Mouse (Mus musculus) kidney, embryonic 16.5 days (tissue): ENCODE data around the gene Trim71. TPM values are rescaled to one million over a fixed set of nuclear protein-coding genes. Genes with fewer than 3 reads are reported as not detected.
A peak's percentile ranks its signal among the peaks of the same experiment; 100 is the strongest.

ENCODE experiments used
- ATAC-seq: fragments of 200-750 bp; cut with Nextera tagmentation; 2 replicates; pipeline ENCODE4 v1.8.0; 2017; ENCODE audit warnings: moderate TSS enrichment; ENCODE audit not compliant: low FRiP score, low TSS enrichment
- H3K27ac ChIP-seq: fragments of 300-500 bp; sonication (generic); 2 replicates; pipeline ENCODE4 v1.5.1; 2014; ENCODE audit warnings: low read length
- H3K27me3 ChIP-seq: fragments of 300-500 bp; sonication (generic); 2 replicates; pipeline ENCODE4 v1.6.1; 2014; ENCODE audit warnings: low read length, control low read depth, mixed read lengths; ENCODE audit not compliant: insufficient read depth
- H3K36me3 ChIP-seq: fragments of 300-500 bp; sonication (generic); 2 replicates; pipeline ENCODE4 v1.6.1; 2014; ENCODE audit warnings: low read length, control low read depth, mixed read lengths; ENCODE audit not compliant: insufficient read depth
- H3K4me1 ChIP-seq: fragments of 300-500 bp; sonication (generic); 2 replicates; pipeline ENCODE4 v1.6.1; 2014; ENCODE audit warnings: low read length, control low read depth, mixed read lengths; ENCODE audit not compliant: insufficient read depth
- H3K4me2 ChIP-seq: fragments of 300-500 bp; sonication (generic); replicated peaks from 2 replicates; pipeline ENCODE4 v1.6.1; 2014; ENCODE audit warnings: low read depth, low read length
- H3K4me3 ChIP-seq: fragments of 300-500 bp; sonication (generic); 2 replicates; pipeline ENCODE4 v1.5.1; 2014; ENCODE audit warnings: mild to moderate bottlenecking, low read length
- H3K9ac ChIP-seq: fragments of 300-500 bp; sonication (generic); replicated peaks from 2 replicates; pipeline ENCODE4 v1.6.1; 2014; ENCODE audit warnings: low read length
- H3K9me3 ChIP-seq: fragments of 300-500 bp; sonication (generic); 2 replicates; pipeline ENCODE4 v1.6.1; 2016; ENCODE audit warnings: low read length, control low read depth
- WGBS: fragments of 180-500 bp; shearing (Covaris S2); extraction: QIAGEN DNeasy Blood & Tissue Kit; methylation state at CpG from one replicate; pipeline ENCODE4 v1.1.7; 2014; 5-methylcytosine and 5-hydroxymethylcytosine counted together
- polyA plus RNA-seq: library from polyadenylated mRNA; unstranded; fragments of >200 nt; fragmentation: Nextera tagmentation; extraction: Ambion mirVana; gene quantifications from 2 replicates; pipeline ENCODE4 v1.2.1, GENCODE M21; 2015

Gene Trim71
- polyA plus RNA-seq: 0.69 and 0.89 TPM in 2 replicates

DNA sequence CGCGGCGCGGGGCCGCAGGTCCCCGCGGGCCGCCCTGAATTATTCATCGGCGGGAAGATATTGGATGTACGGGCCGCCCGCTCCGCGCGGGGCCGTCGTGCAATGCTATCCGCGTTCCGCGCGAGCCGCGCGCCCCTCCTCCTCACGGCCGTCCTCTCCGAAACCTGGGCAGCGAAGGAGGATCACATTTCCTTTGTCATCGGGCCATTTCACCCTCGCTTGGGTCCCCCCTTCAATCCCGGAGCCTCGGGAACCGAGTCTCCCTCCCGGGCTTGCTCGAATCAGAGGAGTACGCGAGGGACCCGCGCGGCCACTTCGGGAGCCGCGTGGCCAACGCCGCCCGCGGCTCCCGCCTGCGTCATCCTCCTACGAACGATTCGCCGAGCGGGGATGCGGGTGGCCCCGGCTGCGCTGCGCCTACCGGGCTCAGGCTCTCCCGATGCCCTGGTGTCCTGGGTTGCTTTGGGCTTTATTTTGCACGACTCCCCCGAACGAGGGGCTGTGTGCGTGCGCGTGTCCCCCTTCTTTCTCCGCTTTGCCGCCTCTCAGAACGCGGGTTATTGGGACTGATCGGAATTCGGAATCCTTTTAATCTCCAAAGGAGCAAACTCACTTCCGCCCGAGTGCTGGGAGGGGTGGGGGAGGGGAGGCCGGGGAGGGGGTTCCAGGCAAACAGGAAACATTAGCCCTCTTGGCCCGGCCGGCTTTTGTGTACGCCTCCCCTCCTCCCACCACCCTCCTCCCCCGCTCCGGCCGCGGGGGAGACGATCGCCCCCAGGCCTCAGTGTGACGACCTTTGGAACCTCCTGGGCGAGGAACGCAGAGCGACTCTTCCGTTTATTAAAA is at the start of gene Trim71:
Gene Trim71, minus strand, starts transcription at position 609 of the 846 bp plus-strand sequence.
- peak; percentile 29 for ATAC-seq
- Histone ChIP-seq H3K4me1 (peaks cover 28% of the 10 kb centered on the region), H3K4me3 (peak within 1 kb of the TSS; percentile 63), H3K9me3 (no peaks in the 10 kb centered on the region), H3K27ac (peak within 1 kb of the TSS; percentile 77), H3K36me3 (no peaks in the 10 kb centered on the region), H3K27me3 (peaks cover 25% of the 10 kb centered on the region), H3K9ac (peak within 1 kb of the TSS; percentile 87), H3K4me2 (peak within 1 kb of the TSS; percentile 96)
- WGBS: under 1% methylated on average over 90 of the region's 91 CpGs

DNA sequence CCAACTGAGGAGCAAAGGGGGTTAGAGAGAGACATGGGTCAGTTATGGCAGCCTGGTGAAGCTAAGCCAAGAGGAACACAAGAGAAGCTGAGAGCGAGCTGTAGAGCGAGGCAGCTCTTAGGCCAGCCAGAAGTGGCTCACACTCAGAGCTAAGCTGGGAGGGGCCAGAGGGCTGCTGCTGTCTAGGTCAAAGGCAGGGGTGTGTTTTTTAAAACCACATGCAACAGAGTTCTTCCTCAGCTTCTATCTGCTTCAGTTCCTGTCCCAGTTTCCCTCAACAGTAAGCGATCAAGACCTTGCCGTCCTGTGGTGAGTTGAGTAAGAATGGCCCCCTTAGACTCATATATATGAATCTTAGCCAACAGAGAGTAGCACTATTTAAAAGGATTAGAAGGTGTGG is 48.9 kb upstream of the Trim71 start:
- Histone ChIP-seq H3K36me3 (peaks cover 71% of the 10 kb centered on the region), H3K9me3 (no peaks in the 10 kb centered on the region), H3K4me1 (no peaks in the 10 kb centered on the region), H3K4me3 (no peak overlapping the region), H3K4me2 (no peak overlapping the region), H3K27ac (no peak overlapping the region), H3K27me3 (no peaks in the 10 kb centered on the region), H3K9ac (no peak overlapping the region)
- 91% methylated on average over 4 of the region's 4 CpGs for WGBS
- ATAC-seq: no peak

DNA sequence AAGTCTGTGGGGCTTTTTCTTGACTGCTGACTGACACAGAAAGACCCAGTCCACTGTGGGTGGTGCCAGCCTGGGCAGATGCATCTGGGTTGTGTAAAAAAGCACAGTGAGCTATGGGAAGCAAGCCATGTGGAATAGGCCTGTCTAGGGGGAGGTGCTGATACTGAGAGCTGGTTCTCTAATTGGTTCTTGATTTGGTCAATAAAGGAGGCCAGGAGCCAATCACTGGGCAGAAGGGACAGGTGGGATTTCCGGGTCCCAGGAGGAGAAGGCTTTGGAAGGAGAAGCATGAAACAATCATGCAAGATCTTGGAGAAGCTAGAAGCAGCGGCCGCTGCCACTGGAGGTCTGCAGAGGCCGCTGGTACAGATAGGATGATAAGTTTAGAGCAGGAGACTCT is 48.4 kb upstream of the Trim71 start:
- Histone ChIP-seq H3K9ac (no peak overlapping the region), H3K4me1 (no peaks in the 10 kb centered on the region), H3K27me3 (no peaks in the 10 kb centered on the region), H3K4me3 (no peak overlapping the region), H3K36me3 (peaks cover 66% of the 10 kb centered on the region), H3K9me3 (no peaks in the 10 kb centered on the region), H3K27ac (no peak overlapping the region), H3K4me2 (no peak overlapping the region)
- no peak for ATAC-seq
- 82% methylated on average over 4 of the region's 4 CpGs for WGBS

DNA sequence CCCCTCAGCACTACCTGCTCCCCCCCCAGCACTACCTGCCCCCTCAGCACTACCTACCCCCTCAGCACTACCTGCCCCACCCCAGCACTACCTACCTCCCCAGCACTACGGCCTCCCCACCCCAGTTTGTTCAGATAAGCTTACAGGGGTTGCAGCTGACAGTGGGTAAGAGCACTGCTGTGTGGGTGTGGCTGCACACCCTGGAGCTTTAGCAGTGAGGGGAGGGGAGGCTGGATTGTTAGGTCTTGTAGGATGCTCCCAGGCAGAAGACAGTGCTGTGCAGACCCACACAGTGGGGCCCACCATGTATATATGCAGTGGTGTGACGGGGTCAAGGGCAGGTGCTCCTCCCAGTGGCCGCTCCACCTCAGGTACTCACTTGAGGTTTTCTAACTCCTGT is 46.1 kb upstream of the Trim71 start:
- no peak for ATAC-seq
- Histone ChIP-seq H3K9ac (no peak overlapping the region), H3K4me1 (no peaks in the 10 kb centered on the region), H3K27ac (no peak overlapping the region), H3K4me2 (no peak overlapping the region), H3K36me3 (peaks cover 56% of the 10 kb centered on the region), H3K27me3 (no peaks in the 10 kb centered on the region), H3K4me3 (no peak overlapping the region), H3K9me3 (no peaks in the 10 kb centered on the region)
- 95% methylated on average over 3 of the region's 3 CpGs for WGBS

DNA sequence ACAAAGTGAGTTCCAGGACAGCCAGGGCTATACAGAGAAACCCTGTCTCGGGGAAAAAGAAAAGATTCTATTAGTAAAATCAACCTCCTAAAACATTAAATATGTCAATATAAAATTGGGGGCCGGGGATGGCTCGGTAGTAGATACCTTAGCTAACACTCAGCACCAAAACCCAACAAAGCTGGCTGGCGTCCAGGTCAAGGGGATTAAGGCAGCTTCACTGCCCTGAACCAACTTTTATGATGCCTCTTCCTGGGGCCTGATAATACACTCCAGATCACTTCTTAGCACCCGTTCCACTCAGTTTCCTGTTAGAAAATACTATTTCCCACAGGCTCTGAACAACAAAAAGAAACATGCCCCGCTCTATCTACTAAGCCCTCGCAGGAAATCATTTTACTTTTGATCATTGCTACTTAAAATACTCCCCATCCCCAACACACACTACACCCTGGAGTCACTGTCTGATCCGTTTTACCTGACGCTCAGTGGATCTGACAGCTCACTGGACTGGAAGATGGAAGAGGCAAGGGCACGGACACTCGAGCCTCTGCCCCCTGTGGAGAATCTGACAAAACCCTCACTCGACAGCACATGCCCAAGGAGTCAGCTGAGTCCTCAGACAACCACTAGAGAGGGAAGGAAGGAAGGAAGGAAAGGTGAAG is 39.8 kb upstream of the Trim71 start:
- no peak overlapping the region for H3K4me2 ChIP-seq
- H3K4me3 ChIP-seq: no peak overlapping the region
- no peak overlapping the region for H3K9ac ChIP-seq
- H3K27me3 ChIP-seq: no peaks in the 10 kb centered on the region
- no peaks in the 10 kb centered on the region for H3K9me3 ChIP-seq
- peaks cover 24% of the 10 kb centered on the region for H3K36me3 ChIP-seq
- ATAC-seq: no peak
- H3K27ac ChIP-seq: no peak overlapping the region
- H3K4me1 ChIP-seq: no peaks in the 10 kb centered on the region
- 72% methylated on average over 12 of the region's 12 CpGs for WGBS

DNA sequence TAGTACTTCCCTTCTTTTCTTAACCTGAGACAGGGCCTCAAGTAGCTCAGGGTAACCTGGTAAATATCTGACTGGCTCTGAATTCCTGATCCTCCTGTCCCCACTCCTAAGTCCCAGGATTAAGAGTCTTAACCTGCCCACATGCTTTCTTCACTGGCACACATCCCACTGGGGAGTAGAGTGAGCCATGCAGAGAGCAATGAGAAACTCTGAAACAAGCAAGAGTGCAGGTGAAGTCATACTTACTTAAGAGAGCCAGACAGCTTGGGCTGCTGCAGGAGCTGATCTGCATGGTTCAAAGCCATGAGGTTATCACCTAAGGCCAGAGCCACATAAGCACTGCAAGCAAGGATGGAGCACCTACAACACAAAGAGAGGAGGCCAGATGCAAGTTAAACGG is 36.9 kb upstream of the Trim71 start:
- Histone ChIP-seq H3K27me3 (no peaks in the 10 kb centered on the region), H3K4me1 (no peaks in the 10 kb centered on the region), H3K36me3 (peaks cover 35% of the 10 kb centered on the region), H3K9ac (no peak overlapping the region), H3K9me3 (no peaks in the 10 kb centered on the region), H3K4me3 (no peak overlapping the region), H3K4me2 (no peak overlapping the region), H3K27ac (no peak overlapping the region)
- 94% methylated on average over 1 of the region's 1 CpGs for WGBS
- no peak for ATAC-seq

DNA sequence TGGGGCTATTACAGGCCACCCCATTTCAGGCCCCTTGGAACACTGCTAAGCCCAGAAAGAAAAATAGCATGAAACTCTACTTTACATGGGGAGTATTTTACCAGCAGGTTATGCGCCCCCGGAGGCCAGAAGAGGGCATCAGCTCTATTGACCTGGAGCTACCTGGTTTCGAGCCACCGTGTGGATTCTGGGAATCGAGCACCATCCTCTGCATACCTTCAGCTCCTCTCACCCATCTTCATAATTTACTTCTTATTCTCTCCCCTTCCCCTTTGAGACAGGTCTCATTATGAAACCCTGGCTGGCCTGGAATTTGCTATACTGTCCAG is 20.8 kb upstream of the Trim71 start:
- peaks cover 8% of the 10 kb centered on the region; the same call in 1 of the 2 replicates for H3K4me1 ChIP-seq
- WGBS: 48% methylated on average over 5 of the region's 5 CpGs
- H3K9me3 ChIP-seq: no peaks in the 10 kb centered on the region
- peak overlapping the region; percentile 42; the same call in 1 of the 2 replicates for H3K27ac ChIP-seq
- H3K4me3 ChIP-seq: no peak overlapping the region
- peaks cover 26% of the 10 kb centered on the region for H3K36me3 ChIP-seq
- peak overlapping the region; percentile 96 for H3K4me2 ChIP-seq
- no peak overlapping the region; the same call in 1 of the 2 replicates for H3K9ac ChIP-seq
- no peaks in the 10 kb centered on the region for H3K27me3 ChIP-seq
- ATAC-seq: no peak

DNA sequence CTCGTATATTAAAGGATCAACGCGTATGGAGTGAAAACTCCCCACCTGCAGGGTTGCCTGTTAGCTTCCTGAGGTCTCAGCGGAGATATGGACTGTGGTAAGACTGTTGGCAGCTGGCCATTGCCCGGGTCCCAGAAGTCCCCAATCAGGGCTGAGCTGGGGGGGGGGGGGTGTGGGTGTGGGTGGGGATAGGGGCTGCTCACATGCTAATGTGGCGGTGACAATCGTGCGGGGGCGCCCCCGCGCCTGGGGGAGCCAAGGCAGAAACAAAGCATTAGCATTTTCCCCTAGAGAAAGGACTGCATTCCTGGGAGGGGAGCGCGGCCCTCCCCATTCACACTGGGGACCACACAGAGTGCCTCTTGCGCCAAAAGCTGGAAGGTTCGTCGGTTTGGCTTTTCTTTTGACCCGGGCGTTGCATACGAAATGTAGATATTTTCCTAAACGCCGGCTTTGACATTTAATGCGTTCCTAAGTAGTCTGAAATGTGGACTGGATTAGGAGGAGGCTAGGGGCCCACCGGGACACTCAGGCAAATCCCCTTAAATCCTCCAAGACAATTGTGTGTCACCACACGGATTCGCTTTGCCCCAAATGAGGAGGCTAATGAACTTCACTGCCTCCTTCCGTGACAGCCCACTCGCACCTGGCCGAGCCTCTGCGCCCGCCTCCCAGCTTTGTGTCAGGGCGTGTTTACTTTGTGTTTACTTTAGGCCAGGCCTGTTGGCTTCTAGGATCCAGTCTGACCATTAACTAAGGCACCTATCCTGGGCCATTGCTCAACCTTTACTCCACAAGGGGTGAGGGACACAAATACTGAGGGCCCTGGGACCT is 20.2 kb upstream of the Trim71 start:
- H3K4me2 ChIP-seq: peak overlapping the region; percentile 96
- ATAC-seq: peak; percentile 70
- peaks cover 22% of the 10 kb centered on the region for H3K36me3 ChIP-seq
- H3K9me3 ChIP-seq: no peaks in the 10 kb centered on the region
- no peaks in the 10 kb centered on the region for H3K27me3 ChIP-seq
- WGBS: 8% methylated on average over 31 of the region's 31 CpGs
- H3K27ac ChIP-seq: peak overlapping the region; percentile 79
- H3K4me3 ChIP-seq: peak overlapping the region; percentile 54
- peak overlapping the region; percentile 76 for H3K9ac ChIP-seq
- H3K4me1 ChIP-seq: peaks cover 8% of the 10 kb centered on the region; the same call in 1 of the 2 replicates

DNA sequence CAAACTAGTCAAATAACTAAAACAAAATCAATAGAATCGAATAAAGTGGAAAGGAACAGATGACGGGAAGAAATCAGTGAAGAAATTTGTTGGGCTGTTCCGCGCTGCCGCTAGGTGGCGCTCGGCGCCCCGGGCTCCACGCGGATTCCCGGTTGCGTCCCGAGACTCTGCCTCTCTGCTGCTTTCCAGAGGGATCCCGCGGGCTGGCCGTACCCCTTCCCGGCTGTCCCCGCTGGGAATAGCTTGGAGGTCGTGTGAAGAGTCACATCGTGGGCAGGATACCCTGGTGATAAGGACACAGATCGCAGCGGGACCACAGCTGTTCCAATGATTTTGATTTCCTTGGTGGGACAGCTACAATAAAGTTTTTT is 19.6 kb upstream of the Trim71 start:
- Histone ChIP-seq H3K4me1 (peaks cover 8% of the 10 kb centered on the region; the same call in 1 of the 2 replicates), H3K27me3 (no peaks in the 10 kb centered on the region), H3K4me3 (peak overlapping the region; percentile 54), H3K9ac (peak overlapping the region; percentile 76), H3K36me3 (peaks cover 16% of the 10 kb centered on the region), H3K27ac (peak overlapping the region; percentile 79), H3K9me3 (no peaks in the 10 kb centered on the region), H3K4me2 (peak overlapping the region; percentile 96)
- 1% methylated on average over 23 of the region's 23 CpGs for WGBS
- ATAC-seq: peak; percentile 73
